Mouse (Mus musculus) ES-E14 (cell line): Measurements from ENCODE around the gene Foxp1. TPM values are rescaled to one million over a fixed set of nuclear protein-coding genes. Genes with fewer than 3 reads are reported as not detected.

Experiments used
- DNase-seq: peaks from one replicate; pipeline ENCODE4 v3.0.0-alpha.2; 2013; ENCODE audit warnings: low read depth, low spot score
- H3K27ac ChIP-seq: 2 replicates; pipeline ENCODE4 v1.5.1; 2012; ENCODE audit warnings: low read depth, mild to moderate bottlenecking, low read length, moderate library complexity, mixed read lengths; ENCODE audit not compliant: poor library complexity, insufficient read depth, severe bottlenecking
- H3K36me3 ChIP-seq: 2 replicates; pipeline ENCODE4 v1.6.1; 2012; ENCODE audit warnings: mild to moderate bottlenecking, low read length, moderate library complexity, mixed read lengths; ENCODE audit not compliant: control insufficient read depth, poor library complexity, insufficient read depth, severe bottlenecking
- H3K4me1 ChIP-seq, 2 experiments: fragments of 150-350 bp in 1 of 2; sonication (generic) in 1 of 2; 2 replicates each; pipeline ENCODE4 v1.6.1; 2012; ENCODE audit warnings: low read length in 2 of 2, mild to moderate bottlenecking in 1 of 2, mixed read lengths in 1 of 2; ENCODE audit not compliant: control insufficient read depth in 2 of 2, insufficient read depth in 2 of 2, poor library complexity in 1 of 2
- H3K4me3 ChIP-seq, 2 experiments: fragments of 150-350 bp in 1 of 2; sonication (generic) in 1 of 2; 2 replicates each; pipeline ENCODE4 v1.5.1; 2012; ENCODE audit warnings: low read length in 2 of 2, low read depth in 1 of 2, mild to moderate bottlenecking in 1 of 2, mixed read lengths in 1 of 2; ENCODE audit not compliant: insufficient read depth in 1 of 2, poor library complexity in 1 of 2, severe bottlenecking in 1 of 2
- H3K9ac ChIP-seq: 2 replicates; pipeline ENCODE4 v1.6.1; 2012; ENCODE audit warnings: low read depth, mild to moderate bottlenecking, low read length, mixed read lengths; ENCODE audit not compliant: poor library complexity, insufficient read depth, severe bottlenecking
- H3K9me3 ChIP-seq: fragments of 150-350 bp; sonication (generic); 2 replicates; pipeline ENCODE4 v1.6.1; 2012; ENCODE audit warnings: low read depth, mild to moderate bottlenecking, low read length; ENCODE audit not compliant: control insufficient read depth, insufficient read depth
- CHD2 ChIP-seq: IDR thresholded peaks from 2 replicates; pipeline ENCODE4 v1.6.1; 2014; ENCODE audit warnings: mild to moderate bottlenecking, low read depth, low read length, inconsistent platforms
- HCFC1 ChIP-seq: IDR thresholded peaks from 2 replicates; pipeline ENCODE4 v1.6.1; 2012; ENCODE audit warnings: low read length, inconsistent platforms, borderline replicate concordance; ENCODE audit not compliant: insufficient read depth
- MAFK ChIP-seq: IDR thresholded peaks from 2 replicates; pipeline ENCODE4 v1.6.1; 2014; ENCODE audit warnings: mild to moderate bottlenecking, low read depth, low read length, inconsistent platforms; ENCODE audit not compliant: insufficient read depth
- ZC3H11A ChIP-seq: IDR thresholded peaks from 2 replicates; pipeline ENCODE4 v1.6.1; 2012; ENCODE audit warnings: low read depth, mild to moderate bottlenecking, inconsistent platforms, low read length, borderline replicate concordance
- ZNF384 ChIP-seq: IDR thresholded peaks from 2 replicates; pipeline ENCODE4 v1.6.1; 2012; ENCODE audit warnings: low read depth, low read length, inconsistent platforms
- in situ Hi-C, 2 experiments: fragments of 600-800 bp; cut with MboI; formaldehyde crosslinking; loops; one replicate each; pipeline ENCODE4 v1.15.1; 2025; ENCODE audit warnings: low sequenced_read_pairs in 2 of 2, inconsistent platforms in 1 of 2; ENCODE audit not compliant: unreplicated experiment in 2 of 2
- total RNA-seq: library from RNA; depleted of rRNA; stranded (reverse); fragments of 300-350 nt; gene quantifications from 2 replicates; pipeline ENCODE4 v1.2.3, GENCODE M21; 2012

The Foxp1 gene
- total RNA-seq, 1 experiment = 70.0 TPM

GRCm38 (mm10) chr6:99168727-99169126 lies 353.8 kb downstream of the Foxp1 start:
- Histone ChIP-seq H3K4me3 (no peak overlapping the region), H3K36me3 (no peaks in the 10 kb centered on the region), H3K9me3 (no peaks in the 10 kb centered on the region), H3K27ac (no peak overlapping the region), H3K9ac (no peak overlapping the region), H3K4me1 (no peaks in the 10 kb centered on the region)
- TF ChIP-seq HCFC1 (no peak), CHD2 (no peak)
- in situ Hi-C loops = no loop called here
- DNase-seq = no peak

GRCm38 (mm10) chr6:99167001-99167400 lies 355.5 kb downstream of the Foxp1 start:
- no peak for TF ChIP-seq CHD2
- no peak for TF ChIP-seq ZC3H11A
- TF ChIP-seq MAFK = no peak
- TF ChIP-seq ZNF384 = no peak
- no peak for TF ChIP-seq HCFC1

GRCm38 (mm10) chr6:99166169-99166568 lies 356.4 kb downstream of the Foxp1 start:
- in situ Hi-C loops = no loop called here
- no peak overlapping the region for H3K27ac ChIP-seq
- H3K9ac ChIP-seq = no peak overlapping the region
- no peaks in the 10 kb centered on the region for H3K36me3 ChIP-seq
- TF ChIP-seq ZNF384 = no peak
- TF ChIP-seq HCFC1 = no peak
- no peak for TF ChIP-seq CHD2
- no peak for TF ChIP-seq MAFK
- TF ChIP-seq ZC3H11A = no peak
- no peaks in the 10 kb centered on the region for H3K9me3 ChIP-seq
- no peak for DNase-seq
- no peak overlapping the region for H3K4me3 ChIP-seq
- H3K4me1 ChIP-seq = no peaks in the 10 kb centered on the region

More at GRCm38 (mm10) chr6:99167001-99167400, 355.5 kb downstream of the Foxp1 start:
- Histone ChIP-seq H3K36me3 (no peaks in the 10 kb centered on the region), H3K9me3 (no peaks in the 10 kb centered on the region), H3K4me1 (no peaks in the 10 kb centered on the region), H3K9ac (no peak overlapping the region), H3K4me3 (no peak overlapping the region), H3K27ac (no peak overlapping the region)
- in situ Hi-C loops = no loop called here
- DNase-seq = no peak

DNA sequence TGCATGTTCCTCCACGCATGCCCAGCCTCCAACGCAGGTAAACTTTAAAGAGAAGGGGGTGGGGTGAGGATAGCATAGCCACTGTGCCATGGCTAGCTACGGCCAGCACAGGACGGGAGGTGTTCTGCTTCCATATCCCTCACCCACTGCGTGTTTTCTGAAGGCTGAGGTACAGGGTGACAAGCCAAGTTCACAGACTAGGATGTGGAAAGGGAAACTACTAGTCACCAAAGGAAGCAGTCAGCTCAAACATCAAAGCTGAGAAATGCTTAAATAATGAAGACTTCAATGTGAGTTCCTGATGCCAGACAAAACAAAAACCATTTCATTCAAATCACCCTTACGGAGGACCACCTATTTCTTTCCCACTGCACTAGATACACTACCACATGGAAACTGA lies 357.8 kb downstream of the Foxp1 start:
- TF ChIP-seq MAFK (no peak), ZNF384 (no peak), ZC3H11A (no peak)
- DNase-seq = no peak
- in situ Hi-C loops = no loop called here
- no peak overlapping the region for H3K9ac ChIP-seq
- no peaks in the 10 kb centered on the region for H3K36me3 ChIP-seq
- no peak overlapping the region for H3K4me3 ChIP-seq
- H3K27ac ChIP-seq = no peak overlapping the region
- no peaks in the 10 kb centered on the region for H3K9me3 ChIP-seq
- no peaks in the 10 kb centered on the region for H3K4me1 ChIP-seq

- no peak overlapping the region for H3K27ac ChIP-seq
These were observed 359.8 kb downstream of the Foxp1 start for GRCm38 (mm10) chr6:99162716-99163115.

More at GRCm38 (mm10) chr6:99162716-99163115, 359.8 kb downstream of the Foxp1 start:
- no peak overlapping the region for H3K9ac ChIP-seq
- in situ Hi-C loops = no loop called here
- no peak for DNase-seq
- no peak overlapping the region for H3K4me3 ChIP-seq
- TF ChIP-seq MAFK = no peak
- no peak for TF ChIP-seq ZNF384
- TF ChIP-seq HCFC1 = no peak
- no peak for TF ChIP-seq CHD2
- H3K9me3 ChIP-seq = no peaks in the 10 kb centered on the region
- H3K4me1 ChIP-seq = no peaks in the 10 kb centered on the region
- H3K36me3 ChIP-seq = no peaks in the 10 kb centered on the region
